Mouse (Mus musculus): ENCODE data around the gene Tsc22d3. TPM values are rescaled to one million over a fixed set of nuclear protein-coding genes. Genes with fewer than 3 reads are reported as not detected.

The Tsc22d3 gene
- total and polyA plus RNA-seq, 3 experiments: 8.4 to 32.8 (median 15.2) TPM

DNA sequence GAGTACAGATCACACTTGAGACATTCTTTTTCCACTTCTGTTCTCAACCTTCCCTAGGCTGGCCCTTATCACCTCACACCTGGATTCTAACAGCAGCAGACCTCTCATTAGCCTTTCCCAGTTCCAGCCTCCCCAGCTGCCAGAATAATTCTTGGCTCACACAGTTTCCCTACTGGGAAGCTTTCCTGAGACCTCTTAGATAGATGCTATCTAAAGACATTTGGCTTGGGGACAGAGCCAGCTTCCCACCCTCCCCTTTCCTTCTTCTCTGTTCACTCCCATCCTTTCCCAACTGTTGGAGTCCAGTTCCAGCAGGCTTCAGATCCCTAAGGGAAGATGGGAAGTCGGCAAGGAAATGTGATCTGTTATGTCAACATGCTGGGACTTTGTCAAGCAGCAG lies 65.0 kb downstream of the Tsc22d3 start:
- H3K4me1 ChIP-seq (ENCODE audit: control insufficient read depth in 1 of 2, insufficient read depth in 2 of 2): peaks cover 13 to 47% of the 10 kb centered on the region in 2 experiments; a peak in 3 of 4 replicates
- dilution Hi-C loops (cut with MboI; ENCODE audit: extremely low pct_ligation_motif_present, extremely low pct_unique_long_range_greater_than_20kb, low sequenced_read_pairs): no loop called here
- H3K4me2 ChIP-seq (ENCODE audit: insufficient read depth, low read depth, poor library complexity, severe bottlenecking): no peak overlapping the region
- in situ Hi-C loops (cut with MboI; ENCODE audit: low pct_ligation_motif_present, low pct_unique_long_range_greater_than_20kb, low sequenced_read_pairs): no loop called here
- DNase-seq (ENCODE audit: extremely low read depth): no peak
- no peak overlapping the region for H3K9ac ChIP-seq (ENCODE audit: insufficient read depth, low read depth)
- TF ChIP-seq TCF12 (IDR thresholded peaks at IDR 0.05; ENCODE audit: low read depth, low read length): no peak
- TF ChIP-seq USF2 (conservative IDR thresholded peaks at IDR 0.05; ENCODE audit: low read depth, low read length): no peak
- no peak for TF ChIP-seq CHD1 (IDR thresholded peaks at IDR 0.05; ENCODE audit: low read depth, low read length)
- no peak for TF ChIP-seq USF1 (IDR thresholded peaks at IDR 0.05; ENCODE audit: low read depth, low read length)
- H3K27ac ChIP-seq (ENCODE audit: insufficient read depth, low read depth): no peak overlapping the region
- H3K79me2 ChIP-seq (replicated peaks; ENCODE audit: control insufficient read depth, extremely low read depth, insufficient read depth, poor library complexity, severe bottlenecking): no peaks in the 10 kb centered on the region
- no peaks in the 10 kb centered on the region for H3K27me3 ChIP-seq (replicated peaks)
- no peak overlapping the region for H3K4me3 ChIP-seq (replicated peaks in 1 of 3; ENCODE audit: low read depth in 2 of 3, low read length in 2 of 3, poor library complexity in 1 of 3)
- peaks cover 3 to 4% of the 10 kb centered on the region in 2 experiments for H3K36me3 ChIP-seq (replicated peaks in 1 of 2; ENCODE audit: control insufficient read depth in 1 of 2, insufficient read depth in 1 of 2, low read length in 1 of 2)
- no peaks in the 10 kb centered on the region for H3K9me3 ChIP-seq (replicated peaks; ENCODE audit: low read length)

DNA sequence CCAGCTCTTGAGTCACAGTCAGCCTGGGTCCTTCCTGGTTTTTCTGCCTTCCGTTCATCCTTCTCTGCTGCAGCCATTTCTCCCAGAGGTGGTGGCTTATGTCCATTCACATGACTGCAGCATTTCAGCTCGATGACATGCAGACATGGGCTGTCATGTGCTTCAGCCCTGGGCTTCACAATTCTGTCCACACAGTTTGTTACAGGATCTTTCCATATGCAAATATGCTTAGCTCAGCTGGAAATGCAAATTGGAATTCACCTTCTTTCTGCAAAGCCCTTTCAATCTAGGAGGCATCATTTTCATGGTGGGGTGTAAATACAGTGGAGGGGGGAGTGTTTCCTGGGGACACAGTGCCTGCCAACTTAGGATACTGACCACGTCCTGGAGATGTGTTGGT lies 66.2 kb downstream of the Tsc22d3 start:
- Histone ChIP-seq H3K4me1 (ENCODE audit: control insufficient read depth in 1 of 2, insufficient read depth in 2 of 2) (peaks cover 13 to 39% of the 10 kb centered on the region in 2 experiments; a peak in 3 of 4 replicates), H3K9ac (ENCODE audit: insufficient read depth, low read depth) (peak overlapping the region; percentile 44; the same call in 1 of the 2 replicates), H3K4me3 (replicated peaks in 1 of 3; ENCODE audit: low read depth in 2 of 3, low read length in 2 of 3, poor library complexity in 1 of 3) (no peak overlapping the region), H3K27me3 (replicated peaks) (no peaks in the 10 kb centered on the region), H3K9me3 (replicated peaks; ENCODE audit: low read length) (no peaks in the 10 kb centered on the region), H3K79me2 (replicated peaks; ENCODE audit: control insufficient read depth, extremely low read depth, insufficient read depth, poor library complexity, severe bottlenecking) (no peaks in the 10 kb centered on the region), H3K36me3 (replicated peaks in 1 of 2; ENCODE audit: control insufficient read depth in 1 of 2, insufficient read depth in 1 of 2, low read length in 1 of 2) (no peaks in the 10 kb centered on the region), H3K27ac (ENCODE audit: insufficient read depth, low read depth) (no peak overlapping the region; the same call in 1 of the 2 replicates), H3K4me2 (ENCODE audit: insufficient read depth, low read depth, poor library complexity, severe bottlenecking) (no peak overlapping the region)
- in situ Hi-C loops (cut with MboI; ENCODE audit: low pct_ligation_motif_present, low pct_unique_long_range_greater_than_20kb, low sequenced_read_pairs): no loop called here
- dilution Hi-C loops (cut with MboI; ENCODE audit: extremely low pct_ligation_motif_present, extremely low pct_unique_long_range_greater_than_20kb, low sequenced_read_pairs): no loop called here
- DNase-seq (ENCODE audit: extremely low read depth): no peak
- TF ChIP-seq ETS1 (conservative IDR thresholded peaks at IDR 0.05; ENCODE audit: low read depth, low read length) (peak; percentile 61; the same call in 1 of the 2 replicates), ZMIZ1 (IDR thresholded peaks at IDR 0.05; ENCODE audit: low read depth, low read length) (no peak), MAFK (IDR thresholded peaks at IDR 0.05; ENCODE audit: insufficient replicate concordance, low read length) (peak; percentile 86), TBP (conservative IDR thresholded peaks at IDR 0.05; ENCODE audit: low read depth, low read length) (no peak; the same call in 1 of the 2 replicates), BHLHE40 (IDR thresholded peaks at IDR 0.05; ENCODE audit: low read depth, low read length) (peak; percentile 55; the same call in 1 of the 2 replicates), MAZ (IDR thresholded peaks at IDR 0.05; ENCODE audit: low read depth, low read length) (no peak)

DNA sequence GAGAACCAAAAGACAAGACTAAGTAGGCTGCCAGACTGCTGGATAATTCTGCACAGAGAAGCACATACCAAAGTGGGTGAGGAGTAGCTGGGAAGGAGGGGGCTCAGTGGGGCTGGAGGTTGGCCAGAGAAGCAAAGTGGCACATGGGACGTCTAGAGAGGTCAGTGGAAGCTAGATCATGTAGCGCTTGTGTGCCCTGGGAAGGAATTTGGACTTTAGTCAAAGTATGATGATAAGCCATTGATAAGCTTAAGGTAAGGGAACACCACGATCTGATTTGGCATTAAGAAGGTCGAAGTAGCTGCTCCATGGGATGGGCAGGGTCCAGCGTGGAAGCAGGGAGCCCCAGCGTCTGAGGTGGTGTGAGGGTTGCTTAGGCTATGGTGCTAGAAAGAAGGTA lies 68.1 kb downstream of the Tsc22d3 start:
- peaks cover 8 to 25% of the 10 kb centered on the region in 2 experiments; a peak in 3 of 4 replicates for H3K4me1 ChIP-seq (ENCODE audit: control insufficient read depth in 1 of 2, insufficient read depth in 2 of 2)
- no peak overlapping the region for H3K9ac ChIP-seq (ENCODE audit: insufficient read depth, low read depth)
- H3K4me2 ChIP-seq (ENCODE audit: insufficient read depth, low read depth, poor library complexity, severe bottlenecking): no peak overlapping the region
- no peaks in the 10 kb centered on the region for H3K79me2 ChIP-seq (replicated peaks; ENCODE audit: control insufficient read depth, extremely low read depth, insufficient read depth, poor library complexity, severe bottlenecking)
- H3K36me3 ChIP-seq (replicated peaks in 1 of 2; ENCODE audit: control insufficient read depth in 1 of 2, insufficient read depth in 1 of 2, low read length in 1 of 2): no peaks in the 10 kb centered on the region
- TF ChIP-seq ZNF384 (IDR thresholded peaks at IDR 0.05; ENCODE audit: low read depth, low read length) (no peak), RAD21 (IDR thresholded peaks at IDR 0.05; ENCODE audit: low read depth, low read length) (no peak), MYC (IDR thresholded peaks at IDR 0.05; ENCODE audit: low read depth, low read length) (no peak), USF2 (conservative IDR thresholded peaks at IDR 0.05; ENCODE audit: low read depth, low read length) (no peak), PAX5 (IDR thresholded peaks at IDR 0.05; ENCODE audit: low read length) (no peak), ETS1 (conservative IDR thresholded peaks at IDR 0.05; ENCODE audit: low read depth, low read length) (no peak), ELF1 (IDR thresholded peaks at IDR 0.05; ENCODE audit: low read depth, low read length) (no peak), NRF1 (IDR thresholded peaks at IDR 0.05; ENCODE audit: low read depth, low read length) (no peak), CHD1 (IDR thresholded peaks at IDR 0.05; ENCODE audit: low read depth, low read length) (no peak)
- dilution Hi-C loops (cut with MboI; ENCODE audit: extremely low pct_ligation_motif_present, extremely low pct_unique_long_range_greater_than_20kb, low sequenced_read_pairs): no loop called here
- H3K9me3 ChIP-seq (replicated peaks; ENCODE audit: low read length): no peaks in the 10 kb centered on the region
- in situ Hi-C loops (cut with MboI; ENCODE audit: low pct_ligation_motif_present, low pct_unique_long_range_greater_than_20kb, low sequenced_read_pairs): no loop called here
- H3K27me3 ChIP-seq (replicated peaks): no peaks in the 10 kb centered on the region
- no peak overlapping the region for H3K4me3 ChIP-seq (replicated peaks in 1 of 3; ENCODE audit: low read depth in 2 of 3, low read length in 2 of 3, poor library complexity in 1 of 3)
- H3K27ac ChIP-seq (ENCODE audit: insufficient read depth, low read depth): no peak overlapping the region
- DNase-seq (ENCODE audit: extremely low read depth): no peak

All from CH12.LX (cell line).